Mouse (Mus musculus) heart, postnatal 14 days (tissue): Measurements from ENCODE around the gene Tspoap1. TPM values are rescaled to one million over a fixed set of nuclear protein-coding genes. Genes with fewer than 3 reads are reported as not detected.

Experiments used
- DNase-seq, 2 experiments: peaks; one replicate each; pipeline ENCODE4 v3.0.0; 2021 to 2022
- intact Hi-C: fragments of 180-260 bp; cut with DNase I; formaldehyde crosslinking; loops from one replicate; pipeline ENCODE4 v1.15.1; 2025
- microRNA-seq, 2 experiments: library from miRNA; unstranded; fragments of <30 nt; microRNA quantifications; one replicate each; pipeline ENCODE4 v1.2.0; 2021 to 2022
- total RNA-seq, 2 experiments: library from RNA; stranded (reverse); gene quantifications; 2 replicates each; pipeline ENCODE4 v1.2.3; 2021

Tspoap1 gene
- total RNA-seq, 2 experiments from 2014 or later, result 0.17 to 0.19 TPM

DNA sequence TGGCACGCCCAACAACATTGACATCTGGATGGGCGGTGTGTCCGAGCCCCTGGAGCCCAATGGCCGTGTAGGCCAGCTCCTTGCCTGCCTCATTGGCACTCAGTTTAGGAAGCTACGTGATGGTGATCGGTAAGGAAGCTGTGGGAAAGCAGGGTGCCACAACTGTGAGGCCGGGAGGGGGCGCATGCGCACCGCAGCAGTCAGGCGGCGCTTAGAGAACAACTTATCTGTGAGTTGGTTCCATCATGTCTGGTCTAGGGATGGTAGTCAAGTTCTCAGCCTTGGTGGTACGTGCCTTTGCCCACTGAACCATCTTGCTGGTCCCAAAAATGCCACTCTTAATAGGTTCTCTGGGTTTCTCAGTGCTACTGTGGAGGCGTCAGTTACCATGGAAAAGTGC is 42.3 kb downstream of the Tspoap1 start:
- no peak for DNase-seq
- intact Hi-C loops, result no loop called here

DNA sequence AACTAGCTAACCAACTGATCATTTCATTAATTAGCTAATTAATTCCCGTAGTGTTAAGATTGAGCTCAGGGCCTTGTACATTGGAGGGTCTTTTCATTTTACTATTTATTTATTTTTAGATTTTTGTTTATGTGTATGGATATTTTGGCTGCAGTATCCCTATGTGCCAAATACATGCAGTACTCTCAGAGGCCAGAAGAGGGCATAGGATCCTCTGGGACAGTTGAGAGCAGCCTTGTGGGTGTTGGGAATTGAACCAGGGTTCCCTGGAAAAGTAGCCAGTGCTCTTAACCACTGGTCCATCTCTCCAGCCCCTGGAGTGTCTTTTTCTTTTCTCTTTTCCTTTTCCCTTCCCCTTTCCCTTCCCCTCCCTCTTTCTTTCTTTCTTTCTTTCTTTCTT is 45.1 kb downstream of the Tspoap1 start:
- peak in 1 of 2 experiments; percentile 32 for DNase-seq

GRCm38 (mm10) chr11:87807433-87807832 is 47.1 kb downstream of the Tspoap1 start:
- no peak for DNase-seq
- intact Hi-C loops, result no loop called here

More for the DNA sequence above, 45.1 kb downstream of the Tspoap1 start:
- intact Hi-C loops, result no loop called here

DNA sequence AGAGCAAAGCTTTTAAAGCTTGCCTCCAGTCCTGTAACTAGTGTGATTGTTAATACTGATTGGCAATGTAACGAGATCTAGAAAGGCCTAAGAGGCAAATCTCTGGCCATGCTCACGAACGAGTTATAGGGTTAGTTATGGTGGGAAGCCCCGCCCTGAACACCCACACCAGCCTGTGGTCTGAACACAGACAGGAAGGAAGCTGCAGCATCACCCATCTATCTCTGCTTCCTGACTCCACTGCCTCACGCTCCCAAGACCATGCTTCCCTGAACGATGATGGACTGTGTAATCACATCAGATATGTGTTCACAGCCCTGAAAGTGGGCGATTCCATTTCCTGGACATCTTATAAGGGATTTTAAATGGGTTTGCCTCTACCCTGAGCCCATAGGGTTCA is 47.9 kb downstream of the Tspoap1 start:
- intact Hi-C loops, result no loop called here
- DNase-seq, result no peak

DNA sequence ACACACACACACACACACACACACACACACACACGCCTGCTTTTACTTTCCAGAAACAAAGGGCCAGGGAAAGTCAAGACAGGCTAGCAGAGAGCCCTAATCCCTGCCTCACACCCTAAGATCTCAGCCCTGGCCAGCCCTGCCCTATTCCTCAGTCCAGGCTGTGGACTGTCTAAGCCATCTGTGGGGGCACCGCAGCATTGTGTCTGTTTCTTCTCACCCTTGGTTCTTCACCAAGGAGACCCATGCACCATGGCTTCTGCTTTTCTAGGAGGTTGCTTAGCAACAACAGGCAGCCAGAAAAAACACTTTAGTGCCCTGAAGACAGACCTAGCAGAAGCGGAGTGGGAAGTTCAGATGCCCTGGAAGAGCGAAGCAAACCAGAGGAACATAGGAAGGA is 51.1 kb downstream of the Tspoap1 start:
- no peak for DNase-seq
- intact Hi-C loops, result no loop called here

- intact Hi-C loops, result no loop called here
- no peak for DNase-seq
Observed at GRCm38 (mm10) chr11:87814831-87815230, 54.5 kb downstream of the Tspoap1 start.

- peak; percentile 31 to 51 for DNase-seq
- intact Hi-C loops, result loop anchor here (1.0 kb wide), 1 partner anchor 155 kb away; the partner anchor contains the start of gene Rnf43
Observed at GRCm38 (mm10) chr11:87816707-87817442, 56.5 kb downstream of the Tspoap1 start.

GRCm38 (mm10) chr11:87817443-87817773 is 57.1 kb downstream of the Tspoap1 start:
- no peak for DNase-seq
- intact Hi-C loops, result loop anchor here (1.0 kb wide), 1 partner anchor 155 kb away; the partner anchor contains the start of gene Rnf43

DNA sequence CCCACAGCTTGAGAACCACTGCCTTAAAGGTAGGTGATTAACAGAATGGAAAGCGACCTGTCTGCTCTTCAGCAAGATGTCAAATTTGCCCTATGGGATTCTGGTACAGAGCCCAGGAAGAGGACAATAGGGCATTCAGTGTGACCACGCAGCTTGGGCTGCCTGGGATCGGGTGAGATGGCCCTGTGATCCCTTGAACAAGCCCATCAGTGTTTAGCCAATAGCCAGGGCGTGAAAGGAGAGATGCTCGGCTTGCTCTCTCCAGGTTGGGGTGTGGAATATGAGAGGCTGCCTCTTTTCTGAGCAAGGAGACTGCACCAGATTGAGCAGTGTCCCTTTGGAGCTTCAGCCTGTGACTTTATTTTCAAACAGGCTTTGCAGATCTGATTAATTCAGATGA is 61.2 kb downstream of the Tspoap1 start:
- DNase-seq, result no peak
- intact Hi-C loops, result no loop called here

- intact Hi-C loops, result no loop called here
- DNase-seq, result no peak
Observed at GRCm38 (mm10) chr11:87828239-87828900, 68.0 kb downstream of the Tspoap1 start, which contains the start of gene Lpo. Lpo (minus strand) TSS chr11:87828289.

Small RNA genes lying within 50 kb of the gene (microRNA-seq; reads per million reads assigned to microRNA genes)
- gene Mir142 (0 reads per million in 2 experiments), gene Mir142b (0 reads per million in 2 experiments)

Other genes with a start within 250 kb of the Tspoap1 start
- not detected for gene Gm11492, start 193.9 kb upstream of the Tspoap1 start, total RNA-seq
- 10 to 100 TPM; 70.3 to 70.8 TPM for gene Sept4, start 191.6 kb upstream of the Tspoap1 start, total RNA-seq
- gene Mtmr4, start 168.4 kb upstream of the Tspoap1 start, total RNA-seq, result 10 to 100 TPM; 16.0 to 22.9 TPM
- under 1 TPM in 1 of 2 experiments, not detected in 1; 0.07 TPM for gene Hsf5, start 143.4 kb upstream of the Tspoap1 start, total RNA-seq
- gene Rnf43, start 97.8 kb upstream of the Tspoap1 start, total RNA-seq, result under 1 TPM; 0.39 to 0.67 TPM
- gene Supt4a, start 23.0 kb upstream of the Tspoap1 start, total RNA-seq, result 10 to 100 TPM; 47.8 to 51.1 TPM
- under 1 TPM in 1 of 2 experiments, not detected in 1; 0.61 TPM for gene Mpo, start 33.0 kb downstream of the Tspoap1 start, total RNA-seq
- under 1 TPM in 1 of 2 experiments, not detected in 1; 0.22 TPM for gene Lpo, start 67.7 kb downstream of the Tspoap1 start, total RNA-seq
- gene Mks1, start 92.7 kb downstream of the Tspoap1 start, total RNA-seq, result 1 to 10 TPM; 2.1 to 2.9 TPM
- not detected for gene Epx, start 115.0 kb downstream of the Tspoap1 start, total RNA-seq
- gene Olfr462, start 131.7 kb downstream of the Tspoap1 start, total RNA-seq, result not detected
- not detected for gene Olfr463, start 136.8 kb downstream of the Tspoap1 start, total RNA-seq
- not detected for gene Olfr464, start 160.4 kb downstream of the Tspoap1 start, total RNA-seq
- 100 to 1,000 TPM; 301 to 315 TPM for gene Dynll2, start 227.0 kb downstream of the Tspoap1 start, total RNA-seq